Mouse (Mus musculus): ENCODE results near the gene Mgat4b. TPM values are rescaled to one million over a fixed set of nuclear protein-coding genes. Genes with fewer than 3 reads are reported as not detected.

The Mgat4b gene
- polyA plus RNA-seq, 1 experiment from 2014 or later: 17.3 TPM

DNA sequence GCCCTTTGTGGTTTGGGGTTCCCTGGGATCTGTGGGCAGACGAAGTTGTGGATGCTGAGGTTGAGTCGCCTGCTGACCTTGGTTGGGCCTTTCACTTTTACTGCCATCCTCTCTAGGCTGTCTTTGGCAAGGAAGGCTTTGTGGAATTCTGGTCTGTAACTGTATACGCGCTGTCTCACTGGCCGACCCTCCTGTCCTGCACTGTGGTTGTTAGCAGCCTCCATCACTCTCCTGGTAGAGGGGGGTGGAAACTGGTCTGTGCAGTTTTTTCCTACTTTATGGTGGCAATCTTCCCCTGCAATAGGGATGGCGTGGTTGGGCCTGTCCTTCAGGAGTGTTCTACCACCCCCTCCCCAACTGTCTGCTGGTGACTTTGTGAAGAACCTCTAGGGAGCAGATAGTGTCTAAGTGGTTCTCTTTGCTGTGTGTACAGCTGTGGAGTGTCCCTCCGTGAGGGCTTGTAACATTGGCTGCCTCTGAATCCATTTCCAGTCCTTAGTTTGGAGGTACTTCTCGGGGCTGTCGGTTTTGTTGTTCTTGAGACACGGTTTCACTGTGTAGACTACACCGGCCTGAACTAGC, 42.1 kb downstream of the Mgat4b start:
- Histone ChIP-seq H3K27ac (peak overlapping the region; percentile 69), H3K4me3 (no peak overlapping the region), H3K36me3 (peaks cover 19% of the 10 kb centered on the region), H3K4me1 (peaks cover 28% of the 10 kb centered on the region), H3K9me3 (no peaks in the 10 kb centered on the region), H3K27me3 (ENCODE audit: insufficient read depth, poor library complexity, severe bottlenecking) (no peaks in the 10 kb centered on the region)
- DNase-seq (ENCODE audit: low spot score): no peak
- 56% methylated on average over 11 of the region's 11 CpGs for WGBS

DNA sequence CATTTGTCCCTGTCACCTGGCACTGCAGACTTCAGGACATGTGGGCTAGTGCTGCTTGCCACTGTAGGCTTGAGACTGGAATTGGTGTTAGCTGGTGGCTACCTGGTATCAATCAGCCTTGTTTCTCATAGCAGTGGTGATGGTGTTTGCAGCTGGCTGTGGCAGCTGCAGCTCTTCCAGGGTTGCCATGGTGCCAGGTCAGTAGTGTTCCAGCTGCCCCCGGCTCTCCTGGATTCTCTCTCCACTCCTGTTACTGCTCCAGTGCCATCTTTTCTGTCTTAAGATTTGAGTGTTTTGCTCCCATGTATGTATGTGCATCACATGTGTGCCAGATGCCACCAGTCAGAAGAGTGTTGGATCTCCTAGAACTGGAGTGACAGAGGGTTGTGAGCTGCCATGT, 42.7 kb downstream of the Mgat4b start:
- WGBS: 76% methylated on average over 1 of the region's 1 CpGs
- no peak for DNase-seq (ENCODE audit: low spot score)
- peaks cover 25% of the 10 kb centered on the region for H3K36me3 ChIP-seq
- peaks cover 28% of the 10 kb centered on the region for H3K4me1 ChIP-seq
- H3K27me3 ChIP-seq (ENCODE audit: insufficient read depth, poor library complexity, severe bottlenecking): no peaks in the 10 kb centered on the region
- H3K9me3 ChIP-seq: no peaks in the 10 kb centered on the region
- H3K4me3 ChIP-seq: no peak overlapping the region
- no peak overlapping the region for H3K27ac ChIP-seq

DNA sequence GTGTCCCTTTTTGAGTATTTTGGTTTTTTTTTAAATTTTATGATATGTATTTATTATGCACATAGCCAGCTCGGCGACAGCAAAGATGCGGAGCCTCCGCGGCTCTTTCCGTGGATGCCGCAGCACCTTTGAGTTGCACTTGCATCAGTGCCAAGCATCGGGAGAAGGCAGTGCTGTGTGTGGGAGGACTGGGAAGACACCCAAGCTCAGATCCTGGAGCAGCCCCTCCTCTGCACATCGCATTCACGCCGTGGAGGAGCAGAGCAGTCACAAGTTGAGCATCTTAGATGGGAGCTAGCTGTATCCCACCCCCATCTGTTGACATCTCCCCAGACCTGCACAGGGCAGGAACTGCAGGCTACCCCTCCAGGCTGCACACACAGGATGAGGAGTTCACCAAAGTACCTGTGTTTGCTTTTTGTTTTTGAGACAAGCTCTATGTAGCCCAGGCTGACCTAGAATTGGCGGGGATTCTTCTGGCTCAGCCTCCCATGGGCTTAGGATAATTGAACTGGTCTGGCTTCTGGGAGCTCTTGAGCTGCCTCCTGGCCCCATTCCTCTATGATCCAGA, 43.4 kb downstream of the Mgat4b start:
- Histone ChIP-seq H3K36me3 (peaks cover 31% of the 10 kb centered on the region), H3K27ac (no peak overlapping the region), H3K4me1 (peaks cover 28% of the 10 kb centered on the region), H3K9me3 (no peaks in the 10 kb centered on the region), H3K27me3 (ENCODE audit: insufficient read depth, poor library complexity, severe bottlenecking) (no peaks in the 10 kb centered on the region), H3K4me3 (no peak overlapping the region)
- WGBS: 84% methylated on average over 12 of the region's 12 CpGs
- DNase-seq (ENCODE audit: low spot score): no peak

DNA sequence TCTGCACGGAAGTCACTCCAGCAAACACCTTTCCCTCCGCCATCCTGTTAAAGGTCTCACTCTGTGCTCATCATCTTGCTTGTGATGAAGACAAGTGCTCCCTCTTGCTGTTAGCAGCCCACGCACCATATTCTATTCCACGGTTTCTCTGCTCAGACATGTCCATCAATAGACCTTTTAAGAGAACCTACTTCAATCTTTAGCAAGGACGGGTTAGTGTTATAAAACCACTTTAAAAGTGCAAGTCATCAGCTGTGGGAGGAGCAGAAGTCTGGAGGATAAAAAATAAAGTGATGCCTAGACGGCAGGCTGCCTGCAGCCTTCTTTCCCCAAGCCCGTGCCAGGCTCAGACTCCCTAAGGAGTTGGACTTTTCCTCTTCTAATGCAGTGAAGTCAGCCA, 45.9 kb downstream of the Mgat4b start:
- no peaks in the 10 kb centered on the region for H3K9me3 ChIP-seq
- no peak overlapping the region for H3K4me3 ChIP-seq
- H3K4me1 ChIP-seq: peaks cover 27% of the 10 kb centered on the region
- peaks cover 57% of the 10 kb centered on the region for H3K36me3 ChIP-seq
- H3K27ac ChIP-seq: no peak overlapping the region
- DNase-seq (ENCODE audit: low spot score): no peak
- H3K27me3 ChIP-seq (ENCODE audit: insufficient read depth, poor library complexity, severe bottlenecking): no peaks in the 10 kb centered on the region
- 86% methylated on average over 7 of the region's 7 CpGs for WGBS

DNA sequence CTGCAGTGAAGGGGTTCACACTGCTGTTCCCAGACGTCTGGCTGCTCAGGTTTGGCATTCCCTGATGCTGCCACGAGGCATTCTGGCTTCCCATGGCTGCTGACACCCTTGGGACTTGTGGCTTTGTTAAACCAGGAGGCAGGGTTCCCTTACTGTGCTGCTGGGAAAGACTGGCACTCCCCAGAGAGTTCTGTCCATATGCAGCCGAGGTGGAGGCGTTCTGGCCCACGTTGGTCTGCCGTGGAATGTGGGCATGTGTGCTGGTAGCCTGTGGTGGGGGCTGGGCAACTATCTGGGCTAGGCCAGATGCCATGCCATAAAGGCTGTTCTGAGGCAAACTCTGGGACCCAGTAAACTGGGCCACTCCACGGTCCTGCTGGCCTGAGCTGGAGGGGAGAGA, 47.6 kb downstream of the Mgat4b start:
- no peaks in the 10 kb centered on the region for H3K27me3 ChIP-seq (ENCODE audit: insufficient read depth, poor library complexity, severe bottlenecking)
- no peak overlapping the region for H3K4me3 ChIP-seq
- H3K36me3 ChIP-seq: peaks cover 73% of the 10 kb centered on the region
- H3K27ac ChIP-seq: no peak overlapping the region
- WGBS: 82% methylated on average over 7 of the region's 7 CpGs
- DNase-seq (ENCODE audit: low spot score): no peak
- H3K4me1 ChIP-seq: peaks cover 10% of the 10 kb centered on the region
- no peaks in the 10 kb centered on the region for H3K9me3 ChIP-seq

DNA sequence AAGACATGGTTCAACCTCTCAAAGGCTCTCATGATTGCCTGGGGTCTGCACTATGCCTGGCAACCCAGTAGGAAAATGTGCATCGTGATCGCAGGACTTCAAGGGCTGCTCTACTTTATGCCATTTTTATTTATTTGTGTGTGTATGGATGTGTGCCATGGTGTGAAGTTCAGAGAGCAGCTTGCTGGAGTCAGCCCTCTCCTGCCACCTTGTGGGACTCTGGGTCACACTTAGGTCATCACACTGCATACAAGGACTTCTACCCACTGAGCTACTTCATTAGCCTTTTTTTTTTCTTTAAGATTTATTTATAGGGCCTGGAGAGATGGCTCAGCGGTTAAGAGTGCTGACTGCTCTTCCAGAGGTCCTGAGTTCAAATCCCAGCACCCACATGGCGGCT, 51.3 kb downstream of the Mgat4b start:
- H3K9me3 ChIP-seq: no peaks in the 10 kb centered on the region
- H3K27me3 ChIP-seq (ENCODE audit: insufficient read depth, poor library complexity, severe bottlenecking): no peaks in the 10 kb centered on the region
- H3K27ac ChIP-seq: no peak overlapping the region
- DNase-seq (ENCODE audit: low spot score): no peak
- no peak overlapping the region for H3K4me3 ChIP-seq
- H3K36me3 ChIP-seq: peaks cover 93% of the 10 kb centered on the region
- no peaks in the 10 kb centered on the region for H3K4me1 ChIP-seq
- 92% methylated on average over 4 of the region's 4 CpGs for WGBS

DNA sequence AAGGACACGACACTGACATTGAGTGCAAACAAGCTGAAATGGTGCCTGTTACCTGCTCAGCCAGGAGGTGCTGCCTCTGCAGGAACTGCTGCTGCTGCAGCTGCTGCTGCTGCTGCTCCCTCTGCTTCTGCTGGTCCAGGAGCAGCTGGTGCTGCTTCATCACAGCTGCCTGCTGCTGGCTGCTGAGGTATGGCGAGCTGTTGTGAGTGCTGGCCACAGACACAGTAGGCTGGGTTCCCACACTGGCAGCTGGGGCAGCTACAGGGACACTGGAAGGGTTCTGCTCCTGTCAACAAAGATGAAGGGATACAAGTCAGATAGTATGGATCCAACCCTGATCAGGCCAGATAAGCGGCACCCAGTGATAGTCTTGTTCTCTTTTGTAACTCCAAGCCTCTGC, 52.5 kb downstream of the Mgat4b start:
- H3K9me3 ChIP-seq: no peaks in the 10 kb centered on the region
- peaks cover 87% of the 10 kb centered on the region for H3K36me3 ChIP-seq
- H3K4me1 ChIP-seq: no peaks in the 10 kb centered on the region
- no peak for DNase-seq (ENCODE audit: low spot score)
- H3K27me3 ChIP-seq (ENCODE audit: insufficient read depth, poor library complexity, severe bottlenecking): no peaks in the 10 kb centered on the region
- no peak overlapping the region for H3K27ac ChIP-seq
- WGBS: 86% methylated on average over 3 of the region's 3 CpGs
- H3K4me3 ChIP-seq: no peak overlapping the region

DNA sequence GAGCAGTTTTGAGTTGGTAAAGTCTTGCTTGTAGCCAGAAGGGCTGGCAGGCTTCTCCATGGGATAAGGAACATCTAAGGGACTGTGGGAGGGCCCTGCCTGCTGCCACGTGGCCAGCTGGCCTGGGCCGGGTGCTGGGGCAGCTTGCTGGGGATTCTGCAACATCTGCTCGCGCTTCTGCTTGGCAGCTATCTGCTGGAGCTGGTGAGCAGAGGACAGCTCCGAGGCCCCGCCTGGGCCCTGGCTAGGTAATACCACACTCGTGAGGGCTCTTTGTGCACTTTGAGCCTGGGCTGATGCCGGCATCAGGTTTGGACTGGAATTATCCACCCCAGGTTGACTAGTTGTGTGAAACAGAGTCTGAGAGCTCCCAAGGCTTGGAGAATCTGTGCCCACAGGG, 55.2 kb downstream of the Mgat4b start:
- no peak overlapping the region for H3K27ac ChIP-seq
- peaks cover 2% of the 10 kb centered on the region; the same call in 1 of the 2 replicates for H3K4me1 ChIP-seq
- no peak for DNase-seq (ENCODE audit: low spot score)
- 82% methylated on average over 8 of the region's 8 CpGs for WGBS
- no peak overlapping the region for H3K4me3 ChIP-seq
- no peaks in the 10 kb centered on the region for H3K27me3 ChIP-seq (ENCODE audit: insufficient read depth, poor library complexity, severe bottlenecking)
- no peaks in the 10 kb centered on the region for H3K9me3 ChIP-seq
- peaks cover 61% of the 10 kb centered on the region for H3K36me3 ChIP-seq

DNA sequence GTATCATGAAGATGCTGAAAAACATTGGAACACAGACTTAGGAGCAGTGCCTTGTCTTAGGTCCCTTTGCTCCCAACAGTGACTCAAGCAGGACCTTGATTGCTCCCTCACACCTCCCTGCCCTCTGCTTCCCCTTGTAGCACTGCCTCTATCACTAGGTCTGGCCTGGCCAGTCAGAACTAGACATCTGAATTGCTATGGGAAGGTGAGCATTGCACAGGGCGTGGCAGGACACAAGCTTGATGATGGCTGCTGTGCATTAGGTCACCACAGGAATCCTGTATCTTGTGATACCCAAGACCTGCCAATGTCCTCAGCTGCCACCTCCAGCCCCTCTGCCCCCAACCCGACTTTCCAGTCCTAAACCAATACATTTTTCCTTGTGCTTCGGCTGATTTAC, 56.3 kb downstream of the Mgat4b start:
- no peaks in the 10 kb centered on the region for H3K27me3 ChIP-seq (ENCODE audit: insufficient read depth, poor library complexity, severe bottlenecking)
- peaks cover 50% of the 10 kb centered on the region for H3K36me3 ChIP-seq
- WGBS: 87% methylated on average over 3 of the region's 3 CpGs
- DNase-seq (ENCODE audit: low spot score): no peak
- no peak overlapping the region for H3K27ac ChIP-seq
- H3K9me3 ChIP-seq: no peaks in the 10 kb centered on the region
- H3K4me1 ChIP-seq: peaks cover 13% of the 10 kb centered on the region
- H3K4me3 ChIP-seq: no peak overlapping the region

DNA sequence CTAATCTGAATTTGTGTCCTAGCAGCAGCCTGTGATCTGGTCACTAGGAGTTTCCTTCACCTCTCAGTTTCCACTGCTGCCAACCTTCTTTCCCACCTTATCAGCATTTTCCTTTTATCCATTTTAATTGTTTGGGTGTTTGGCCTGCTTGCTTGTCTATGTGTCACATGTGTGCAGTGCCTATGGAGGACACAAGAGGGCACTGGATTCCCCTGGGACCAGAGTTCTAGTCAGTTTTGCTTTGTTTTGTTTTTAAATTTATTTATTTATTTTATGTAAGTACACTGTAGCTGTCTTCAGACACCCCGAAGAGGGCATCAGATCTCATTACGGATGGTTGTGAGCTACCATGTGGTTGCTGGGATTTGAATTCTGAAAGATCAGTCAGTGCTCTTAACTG, 58.5 kb downstream of the Mgat4b start:
- H3K4me1 ChIP-seq: peaks cover 19% of the 10 kb centered on the region
- DNase-seq (ENCODE audit: low spot score): no peak
- no peaks in the 10 kb centered on the region for H3K27me3 ChIP-seq (ENCODE audit: insufficient read depth, poor library complexity, severe bottlenecking)
- H3K4me3 ChIP-seq: no peak overlapping the region
- H3K27ac ChIP-seq: no peak overlapping the region
- H3K36me3 ChIP-seq: peaks cover 33% of the 10 kb centered on the region
- 76% methylated on average over 2 of the region's 2 CpGs for WGBS
- no peaks in the 10 kb centered on the region for H3K9me3 ChIP-seq

DNA sequence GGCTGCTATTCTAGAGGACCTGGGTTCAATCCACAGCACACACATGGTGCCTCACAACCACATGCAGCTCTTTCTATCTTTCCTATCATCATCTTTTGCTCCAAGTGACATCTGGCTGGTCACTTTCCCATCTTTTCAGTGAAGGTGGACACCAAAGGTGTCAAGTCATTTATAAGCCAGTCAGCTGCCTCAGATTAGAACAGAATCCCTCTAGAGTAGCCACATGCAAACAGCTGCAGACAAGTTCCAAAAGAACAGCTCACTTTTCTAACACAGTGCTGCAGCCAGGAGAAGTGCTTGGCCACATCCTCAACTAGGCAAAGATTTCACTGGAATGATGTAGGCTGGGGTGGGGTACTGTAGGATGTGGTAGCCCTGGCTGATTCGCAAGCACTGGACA, 59.2 kb downstream of the Mgat4b start:
- Histone ChIP-seq H3K9me3 (no peaks in the 10 kb centered on the region), H3K27ac (no peak overlapping the region), H3K4me3 (no peak overlapping the region), H3K36me3 (peaks cover 26% of the 10 kb centered on the region), H3K4me1 (peaks cover 23% of the 10 kb centered on the region), H3K27me3 (ENCODE audit: insufficient read depth, poor library complexity, severe bottlenecking) (no peaks in the 10 kb centered on the region)
- DNase-seq (ENCODE audit: low spot score): no peak
- WGBS: 96% methylated on average over 1 of the region's 1 CpGs

DNA sequence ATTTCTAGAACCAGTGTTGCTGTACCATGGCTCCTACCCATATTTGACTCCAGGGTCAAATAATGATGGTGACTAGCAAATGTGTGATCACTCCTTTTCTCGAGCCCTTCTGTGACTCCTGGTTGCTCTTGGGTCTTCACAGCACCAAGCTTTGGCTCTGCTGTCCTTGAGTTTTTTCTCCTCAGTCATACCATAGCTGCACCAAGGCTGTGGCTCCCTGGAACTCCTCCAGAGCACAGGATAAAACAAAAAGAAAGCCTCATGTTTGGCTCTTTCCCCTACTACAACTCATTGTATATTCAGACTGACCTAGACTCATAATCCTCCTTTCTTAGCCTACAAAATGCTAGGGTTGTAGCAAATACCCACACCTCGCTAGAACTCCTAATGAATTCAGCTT, 62.1 kb downstream of the Mgat4b start:
- WGBS: 89% methylated on average over 2 of the region's 2 CpGs

DNA sequence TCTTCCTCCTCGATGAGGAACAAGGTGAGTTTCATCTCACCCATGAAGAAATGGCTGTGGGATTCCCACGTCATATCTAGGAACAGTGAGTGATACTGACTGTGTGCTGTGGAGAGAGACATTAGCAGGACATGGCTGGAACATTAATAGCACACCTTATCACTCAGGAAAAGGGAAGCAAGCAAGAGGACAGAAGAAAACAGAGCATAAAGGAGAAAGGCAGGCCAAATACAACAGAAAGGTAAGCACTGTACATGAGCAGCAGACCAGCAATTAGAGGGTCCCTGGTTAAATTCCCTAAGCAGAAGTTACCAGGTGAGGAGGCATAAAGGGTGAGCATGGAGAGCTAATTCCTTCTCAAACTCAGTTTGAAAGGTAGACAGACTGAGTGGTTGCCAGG, 64.4 kb downstream of the Mgat4b start:
- H3K36me3 ChIP-seq: peaks cover 18% of the 10 kb centered on the region
- H3K27me3 ChIP-seq (ENCODE audit: insufficient read depth, poor library complexity, severe bottlenecking): no peaks in the 10 kb centered on the region
- peaks cover 39% of the 10 kb centered on the region for H3K4me1 ChIP-seq
- peak overlapping the region; percentile 50; the same call in 1 of the 2 replicates for H3K27ac ChIP-seq
- no peaks in the 10 kb centered on the region for H3K9me3 ChIP-seq
- DNase-seq (ENCODE audit: low spot score): no peak
- WGBS: 67% methylated on average over 2 of the region's 2 CpGs
- H3K4me3 ChIP-seq: no peak overlapping the region

More for the DNA sequence above, 62.1 kb downstream of the Mgat4b start:
- DNase-seq (ENCODE audit: low spot score): no peak
- Histone ChIP-seq H3K4me1 (peaks cover 39% of the 10 kb centered on the region), H3K27me3 (ENCODE audit: insufficient read depth, poor library complexity, severe bottlenecking) (no peaks in the 10 kb centered on the region), H3K36me3 (peaks cover 11% of the 10 kb centered on the region), H3K4me3 (no peak overlapping the region), H3K9me3 (no peaks in the 10 kb centered on the region), H3K27ac (no peak overlapping the region)

Measured in heart, embryonic 10.5 days (tissue).